ENCODE assay signal across 8 mouse cellular contexts in genomic region chr4:154246115-154247040, GRCm38 (mm10). TPM values are rescaled to one million over a fixed set of nuclear protein-coding genes. Genes with fewer than 3 reads are reported as not detected.
DNase-seq lines count a peak whose midpoint lies in the region; ATAC-seq and TF ChIP-seq lines count a peak whose summit lies in the region.

No protein-coding gene starts in this region.

- 12% methylated on average over 18 of the region's 19 CpGs for WGBS in embryonic facial prominence, embryonic 12.5 days
- WGBS in heart, adult 2 months = 9% methylated on average over 19 of the region's 19 CpGs
- 8% methylated on average over 18 of the region's 19 CpGs for WGBS in liver, embryonic 11.5 days

- H3K27ac ChIP-seq in embryonic facial prominence, embryonic 12.5 days = 0 out of 2 replicates have a peak overlapping the region, but pooled peaks have one; percentile 79
- no peak overlapping the region for H3K27ac ChIP-seq in heart, adult 2 months
- no peak overlapping the region for H3K27ac ChIP-seq in liver, embryonic 11.5 days (ENCODE audit: low read depth, low read length)
- no peak overlapping the region for H3K27ac ChIP-seq in testis, adult 2 months (ENCODE audit: control insufficient read depth, insufficient read depth, low read depth, low read length)

- no peaks in the 10 kb centered on the region for H3K79me2 ChIP-seq in heart, adult 2 months (replicated peaks; ENCODE audit: control insufficient read depth, insufficient read depth, low read length)

- TF ChIP-seq CTCF in heart, adult 2 months (IDR thresholded peaks at IDR 0.05) = peak; percentile 94
- peak; percentile 99 for TF ChIP-seq CTCF in testis, adult 2 months (IDR thresholded peaks at IDR 0.05; ENCODE audit: control insufficient read depth, insufficient read depth, insufficient replicate concordance, low read depth, low read length)

- no peak overlapping the region for H3K4me3 ChIP-seq in embryonic facial prominence, embryonic 12.5 days
- no peak overlapping the region for H3K4me3 ChIP-seq in heart, adult 2 months
- peak overlapping the region; percentile 36 for H3K4me3 ChIP-seq in liver, embryonic 11.5 days (ENCODE audit: low read depth, low read length)
- no peak overlapping the region; the same call in 1 of the 2 replicates for H3K4me3 ChIP-seq in testis, adult 2 months (ENCODE audit: control insufficient read depth, low read depth, low read length)

- H3K27me3 ChIP-seq in embryonic facial prominence, embryonic 12.5 days = no peaks in the 10 kb centered on the region
- H3K27me3 ChIP-seq in heart, adult 2 months (ENCODE audit: control insufficient read depth, insufficient read depth, low read length) = no peaks in the 10 kb centered on the region
- H3K27me3 ChIP-seq in liver, embryonic 11.5 days (replicated peaks; ENCODE audit: control insufficient read depth, insufficient read depth, low read length) = no peaks in the 10 kb centered on the region
- H3K27me3 ChIP-seq in testis, adult 2 months (ENCODE audit: control insufficient read depth, insufficient read depth, low read length) = no peaks in the 10 kb centered on the region

- H3K9me3 ChIP-seq in embryonic facial prominence, embryonic 12.5 days = no peaks in the 10 kb centered on the region
- H3K9me3 ChIP-seq in liver, embryonic 11.5 days (ENCODE audit: control insufficient read depth, low read length) = no peaks in the 10 kb centered on the region

- no peak overlapping the region for H3K9ac ChIP-seq in embryonic facial prominence, embryonic 12.5 days
- no peak overlapping the region for H3K9ac ChIP-seq in heart, adult 2 months (ENCODE audit: low read depth, low read length)
- H3K9ac ChIP-seq in liver, embryonic 11.5 days (ENCODE audit: low read depth, low read length) = no peak overlapping the region

- peaks cover 14% of the 10 kb centered on the region; the same call in 1 of the 2 replicates for H3K36me3 ChIP-seq in embryonic facial prominence, embryonic 12.5 days
- no peaks in the 10 kb centered on the region for H3K36me3 ChIP-seq in heart, adult 2 months (ENCODE audit: control insufficient read depth, insufficient read depth, low read length)
- H3K36me3 ChIP-seq in liver, embryonic 11.5 days (ENCODE audit: control insufficient read depth, insufficient read depth, low read length) = no peaks in the 10 kb centered on the region
- no peaks in the 10 kb centered on the region for H3K36me3 ChIP-seq in testis, adult 2 months (ENCODE audit: control insufficient read depth, insufficient read depth, low read length)

- peak overlapping the region; percentile 34 for H3K4me2 ChIP-seq in embryonic facial prominence, embryonic 12.5 days (replicated peaks)
- H3K4me2 ChIP-seq in liver, embryonic 11.5 days = peak overlapping the region; percentile 63

- peak; percentile 44 for DNase-seq in right cerebral cortex, adult 18-20 months
- no peak for DNase-seq in right cerebral cortex, postnatal 36 days (ENCODE audit: low spot score in 2 of 2)
- DNase-seq in heart, adult 2 months = peak; percentile 77 to 86
- peak; percentile 85 for DNase-seq in kidney, adult 18-20 months
- DNase-seq in liver, embryonic 11.5 days (ENCODE audit: low spot score) = peak; percentile 86
- peak; percentile 45 to 47 for DNase-seq in natural killer cell, adult 2 months (ENCODE audit: low spot score in 2 of 2)

- peak; percentile 50; the same call in 1 of the 2 replicates for TF ChIP-seq EP300 in heart, adult 2 months (IDR thresholded peaks at IDR 0.05; ENCODE audit: insufficient read depth, low read depth, low read length)

- no peak for ATAC-seq in embryonic facial prominence, embryonic 12.5 days (ENCODE audit: insufficient number of reproducible peaks, insufficient read depth, low FRiP score, low TSS enrichment)
- peak; percentile 80 for ATAC-seq in liver, embryonic 11.5 days (replicated peaks; ENCODE audit: low FRiP score)

- no peak for TF ChIP-seq POLR2A in heart, adult 2 months (IDR thresholded peaks at IDR 0.05; ENCODE audit: insufficient read depth, low read depth, low read length)
- 0 out of 2 replicates have a peak, but pooled peaks have one; percentile 16 for TF ChIP-seq POLR2A in testis, adult 2 months (IDR thresholded peaks at IDR 0.05; ENCODE audit: control insufficient read depth, low read depth, low read length)

- intact Hi-C loops in heart, adult 2 months (cut with DNase I) = loop anchor here (1.0 to 2.0 kb wide), 2 partner anchors 14 to 38 kb away; no protein-coding TSS in a partner anchor

- H3K4me1 ChIP-seq in embryonic facial prominence, embryonic 12.5 days = peaks cover 39% of the 10 kb centered on the region
- peaks cover 7% of the 10 kb centered on the region for H3K4me1 ChIP-seq in heart, adult 2 months (ENCODE audit: control insufficient read depth, insufficient read depth, low read length)
- H3K4me1 ChIP-seq in liver, embryonic 11.5 days (replicated peaks; ENCODE audit: control insufficient read depth, insufficient read depth, low read length) = peaks cover 10% of the 10 kb centered on the region
- H3K4me1 ChIP-seq in testis, adult 2 months (ENCODE audit: control insufficient read depth, insufficient read depth, low read length) = peaks cover 5% of the 10 kb centered on the region; the same call in 1 of the 2 replicates

RNA-seq across cellular contexts. Expression of gene Arhgef16, which starts 55.1 kb away (rescaled TPM):
- 6.0 TPM in 2 replicates for polyA plus RNA-seq in embryonic facial prominence, embryonic 12.5 days (2016; fragmentation: Nextera tagmentation; extraction: Ambion mirVana)
- under 1 TPM; 0.36 to 0.39 TPM for total RNA-seq in heart, adult 2 months (2021)
- 1.2 and 1.6 TPM in 2 replicates for polyA plus RNA-seq in heart, adult 2 months (2012; rRNA removed)
- 5.3 and 5.9 TPM in 2 replicates for polyA plus RNA-seq in liver, embryonic 11.5 days (2014; fragmentation: Nextera tagmentation; extraction: Ambion mirVana)
- polyA plus RNA-seq in testis, adult 2 months (2012; rRNA removed) = 0.56 and 1.2 TPM in 2 replicates

Comparison
In these comparisons a context has a peak if more than half of its experiments do, and no peak if none do; other contexts are left out.
1. DNase-seq: peak in right cerebral cortex, adult 18-20 months (single experiment), heart, adult 2 months (2 of 2), kidney, adult 18-20 months (single experiment), liver, embryonic 11.5 days (single experiment) and natural killer cell, adult 2 months (2 of 2); none in right cerebral cortex, postnatal 36 days (0 of 2).